Mouse (Mus musculus) megakaryocyte, embryonic 14.5 days (primary cell): ENCODE results near the gene Gpc6.

Experiments
- FLI1 ChIP-seq: IDR thresholded peaks from 2 replicates; pipeline ENCODE4 v1.6.1; 2012; ENCODE audit warnings: low read length, inconsistent platforms, mixed read lengths
- GATA1 ChIP-seq: IDR thresholded peaks from 3 replicates; pipeline ENCODE4 v1.6.1; 2012; ENCODE audit warnings: mixed read lengths, low read length, inconsistent platforms, borderline replicate concordance

DNA sequence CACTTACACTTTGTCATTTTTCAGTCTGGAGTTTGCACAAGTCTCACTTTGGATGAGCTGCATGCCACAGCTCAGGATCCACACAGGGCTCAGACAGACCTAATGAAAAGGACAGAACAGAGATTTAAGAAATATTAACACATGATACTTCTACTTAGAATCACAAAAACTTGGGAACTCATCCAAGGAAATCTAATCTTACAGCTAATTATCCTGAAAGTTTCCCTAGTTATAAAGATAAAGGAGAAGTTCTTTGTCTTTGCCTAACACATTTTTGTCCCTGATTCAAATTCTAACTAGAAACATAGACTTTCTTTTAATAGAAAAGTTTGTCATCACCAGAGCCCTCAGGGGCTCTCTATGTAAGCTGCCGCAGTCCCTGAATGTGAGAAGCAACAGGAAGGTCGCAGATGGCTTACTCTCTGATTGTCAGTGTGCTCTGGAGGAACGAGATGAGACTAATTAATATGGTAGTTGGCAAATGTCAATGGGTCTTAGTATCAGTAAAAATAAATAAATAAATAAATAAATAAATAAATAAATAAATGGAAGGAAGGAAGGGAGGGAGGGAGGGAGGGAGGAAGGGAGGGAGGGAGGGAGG, 526.4 kb downstream of the Gpc6 start:
- TF ChIP-seq GATA1 (no peak), FLI1 (no peak)
